Mouse (Mus musculus) heart, postnatal 4 days (tissue): ENCODE results near the gene Cd44. TPM values are rescaled to one million over a fixed set of nuclear protein-coding genes. Genes with fewer than 3 reads are reported as not detected.

Experiments
- DNase-seq: peaks from one replicate; pipeline ENCODE4 v3.0.0; 2021
- total RNA-seq, 2 experiments: library from RNA; stranded (reverse); gene quantifications; 2 replicates each; pipeline ENCODE4 v1.2.3; 2021

Gene Cd44
- total RNA-seq, 2 experiments from 2014 or later, result 26.7 to 28.2 TPM

DNA sequence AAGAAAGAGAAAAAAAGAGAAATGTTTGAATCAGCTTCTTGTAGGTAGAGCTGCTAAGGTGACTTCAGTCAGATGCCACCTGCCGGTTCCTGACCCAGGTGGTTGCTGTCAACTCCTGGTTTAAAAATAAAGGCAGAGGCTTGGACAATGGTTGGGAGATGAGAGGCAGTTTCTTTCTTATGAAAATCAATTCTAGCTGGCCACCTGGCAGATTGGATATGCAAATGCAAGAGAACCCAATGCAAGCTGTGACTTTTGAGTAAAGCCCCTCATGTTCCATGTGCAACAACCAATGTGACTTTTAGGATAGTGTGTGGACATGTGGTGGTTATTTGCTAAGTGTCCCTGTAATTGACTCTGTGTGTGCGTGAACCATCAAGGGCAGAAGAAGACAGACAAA is 33.0 kb downstream of the Cd44 start:
- DNase-seq, result no peak

DNA sequence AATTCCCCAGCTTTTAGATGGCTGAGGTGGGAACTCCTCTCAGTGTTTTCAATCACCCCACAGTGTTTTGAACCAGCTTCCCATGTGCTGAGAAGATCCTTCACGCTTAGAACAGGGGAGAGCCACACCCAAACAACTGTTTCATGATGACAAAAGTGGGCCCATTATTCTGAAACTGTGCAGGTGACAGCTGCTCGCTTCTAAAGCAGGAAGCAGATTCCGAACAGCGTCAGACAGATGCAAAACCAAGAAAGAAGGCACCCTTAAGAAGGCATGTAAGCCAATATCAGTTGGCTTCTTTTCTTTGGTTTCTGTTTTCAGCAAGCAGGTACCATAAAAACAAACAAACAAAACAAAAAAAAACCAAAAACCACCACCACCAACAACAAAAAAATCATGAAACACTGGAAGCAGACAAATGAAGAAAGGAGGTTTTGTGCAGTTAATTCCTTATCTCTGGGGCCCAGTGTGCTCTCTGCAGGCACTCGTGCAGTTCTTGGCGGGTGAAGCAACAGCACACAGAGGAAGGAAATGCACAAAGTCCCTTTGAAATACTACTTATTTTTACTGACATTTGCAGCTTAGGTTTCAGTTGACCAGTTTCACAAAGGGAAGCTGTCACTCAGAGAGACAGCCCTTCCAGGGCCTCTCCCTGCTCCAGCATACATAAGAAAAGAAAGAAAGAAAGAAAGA is 33.9 kb downstream of the Cd44 start:
- DNase-seq, result no peak

DNA sequence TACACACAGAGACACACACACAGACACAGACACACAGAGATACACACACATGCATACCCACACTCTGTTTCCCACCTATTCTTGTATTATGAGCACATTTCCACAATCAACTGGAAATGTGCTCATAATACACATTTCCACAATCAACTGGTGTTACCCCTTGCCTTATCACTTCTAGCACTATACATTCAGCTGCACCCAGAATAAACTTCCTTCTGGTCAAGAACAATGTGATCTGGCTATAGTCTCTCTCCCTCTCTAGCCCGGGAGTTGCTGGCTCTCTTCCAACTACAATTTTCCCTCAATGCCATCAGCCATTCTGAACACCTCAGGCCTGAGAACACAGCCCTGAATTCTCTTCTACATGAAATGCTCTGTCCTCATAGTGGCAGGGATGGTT is 34.9 kb downstream of the Cd44 start:
- peak; percentile 64 for DNase-seq

DNA sequence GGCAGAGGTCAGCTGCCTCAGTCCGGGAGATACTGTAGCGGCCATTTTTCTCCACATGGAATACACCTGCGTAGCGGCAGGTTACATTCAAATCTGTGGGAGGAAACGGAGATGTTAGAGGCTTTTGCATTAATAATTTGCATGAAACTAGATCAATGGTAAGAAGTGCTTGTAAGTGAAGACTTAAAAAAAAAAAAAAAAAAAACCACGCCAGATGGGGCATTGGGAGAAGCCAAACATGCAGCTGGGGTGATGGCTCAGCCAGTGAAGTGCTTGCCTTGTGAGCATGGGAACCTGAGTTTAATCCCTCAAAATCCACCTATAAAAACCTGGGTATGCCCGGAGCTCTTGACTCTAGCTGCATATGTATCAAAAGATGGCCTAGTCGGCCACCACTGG is 36.1 kb downstream of the Cd44 start:
- DNase-seq, result no peak

DNA sequence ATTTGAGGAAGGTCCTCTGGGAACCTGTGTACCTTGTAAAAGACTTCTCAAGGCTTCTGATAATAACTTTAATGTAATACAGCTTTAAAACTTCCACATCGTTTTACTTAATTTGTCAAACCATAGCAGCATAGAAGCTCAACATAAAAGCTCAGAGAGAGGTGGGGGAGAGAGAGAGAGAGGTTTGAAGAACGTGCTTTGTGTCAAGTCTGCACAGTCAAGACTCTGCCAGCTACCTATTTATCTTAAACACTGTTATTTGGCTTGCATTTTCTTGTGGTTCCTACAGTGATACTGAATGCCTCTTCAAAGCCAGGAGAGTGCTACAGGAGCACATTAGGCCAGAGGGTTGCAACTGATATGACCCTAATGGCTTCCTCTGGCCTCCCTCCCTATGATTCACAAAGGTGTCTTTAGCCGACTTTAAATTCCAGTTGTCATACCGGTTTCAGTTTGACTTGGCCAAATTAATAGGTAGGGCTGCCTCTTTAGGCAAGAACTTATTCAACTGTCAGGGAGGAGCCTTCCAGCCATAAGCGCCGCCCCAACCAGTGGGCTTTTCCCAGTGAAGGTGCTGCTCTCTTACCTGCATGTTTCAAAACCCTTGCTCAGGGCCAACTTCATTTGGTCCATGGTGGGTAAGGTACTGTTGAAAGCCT is 36.6 kb downstream of the Cd44 start:
- DNase-seq, result no peak

DNA sequence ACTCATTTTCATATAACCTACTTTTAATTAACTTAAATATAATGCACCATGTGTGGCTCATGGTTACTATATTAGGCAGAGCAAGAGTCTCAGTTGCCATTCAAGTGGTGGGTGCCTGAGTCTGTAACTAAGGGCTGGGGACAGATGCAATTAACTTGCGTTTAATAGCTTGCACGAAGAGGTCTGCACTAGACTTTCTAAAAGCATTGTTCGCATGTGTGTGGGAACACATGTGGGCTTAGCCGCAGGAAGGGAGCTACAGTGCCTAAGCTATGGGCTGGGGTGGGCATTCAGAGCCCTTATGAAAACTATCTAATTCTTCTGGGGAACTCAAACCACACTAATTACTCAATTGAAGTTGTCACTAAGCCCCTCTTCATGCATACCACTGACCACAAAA is 37.4 kb downstream of the Cd44 start:
- no peak for DNase-seq

DNA sequence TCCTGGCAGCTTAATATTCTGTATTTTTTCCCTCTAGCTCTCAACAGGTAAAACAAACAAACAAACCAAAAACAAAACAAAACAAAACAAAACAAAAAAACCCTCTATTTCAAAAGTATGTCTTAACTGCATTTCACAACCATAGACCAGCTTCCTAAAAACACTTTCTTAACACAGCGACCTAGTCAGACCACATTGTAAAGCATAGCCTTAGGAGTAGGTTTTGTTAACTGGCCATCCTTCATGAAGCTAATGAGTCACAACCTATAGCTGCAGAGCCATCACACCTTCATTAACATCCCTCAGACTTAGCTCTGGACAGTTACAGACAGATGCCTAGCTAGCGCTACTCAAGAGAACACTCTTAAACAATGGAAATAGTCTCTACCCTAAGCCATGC is 37.9 kb downstream of the Cd44 start:
- no peak for DNase-seq

DNA sequence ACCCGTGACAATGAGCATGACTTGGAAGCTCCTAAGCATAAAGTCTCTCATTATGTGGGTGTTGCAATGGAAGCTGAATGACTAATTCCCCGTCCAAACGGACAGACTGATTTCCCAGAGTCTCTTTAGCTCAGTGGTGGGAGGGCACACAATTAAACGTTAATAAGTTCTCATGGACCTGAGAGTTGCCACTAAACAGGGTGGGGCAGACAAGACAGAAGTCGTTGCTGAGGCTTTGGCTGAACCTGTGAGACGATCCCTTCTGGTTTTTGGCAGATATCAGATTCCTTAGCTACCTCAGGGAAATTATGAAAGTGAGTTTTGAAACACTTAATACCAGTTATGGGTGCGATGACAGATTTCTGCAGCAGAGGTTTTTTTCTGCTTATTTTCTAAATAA is 38.8 kb downstream of the Cd44 start:
- DNase-seq, result no peak

DNA sequence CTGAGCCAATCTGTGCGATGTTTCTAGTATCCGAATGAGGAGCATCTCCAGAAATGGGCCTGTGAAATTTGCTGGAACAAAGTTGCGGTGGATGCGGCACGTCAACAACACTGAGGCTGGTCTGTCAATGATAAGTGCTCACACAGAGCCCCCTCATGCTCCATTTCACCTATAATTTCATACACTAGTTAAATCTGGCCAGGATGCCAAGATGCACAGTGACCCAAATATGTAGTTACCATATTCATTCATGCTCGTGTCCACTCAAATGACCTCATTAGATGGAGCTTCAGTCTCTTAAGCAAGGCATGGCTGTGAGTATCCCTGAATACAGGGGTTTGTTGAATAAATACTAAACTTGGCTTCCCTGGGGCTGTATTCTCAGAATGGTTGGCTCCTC is 43.2 kb downstream of the Cd44 start:
- no peak for DNase-seq

DNA sequence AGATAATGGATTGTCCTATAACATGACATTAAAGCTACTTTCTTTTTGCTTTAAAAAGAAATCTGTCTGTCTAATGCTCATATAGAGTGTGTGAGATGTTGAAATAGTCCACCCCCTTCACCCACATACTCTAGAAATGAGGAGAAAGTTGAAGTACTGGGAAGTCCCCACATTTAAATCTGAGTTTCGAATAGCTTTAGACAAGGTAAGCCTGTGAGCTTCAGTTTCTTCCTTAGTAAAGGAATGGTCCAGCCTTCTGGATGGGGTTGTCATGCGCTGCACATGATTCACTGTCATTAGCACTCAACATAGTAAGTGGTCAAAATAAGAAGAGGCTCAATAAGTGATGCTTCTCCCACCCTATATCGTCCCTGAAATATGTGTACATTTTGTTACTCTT is 48.2 kb downstream of the Cd44 start:
- DNase-seq, result no peak

DNA sequence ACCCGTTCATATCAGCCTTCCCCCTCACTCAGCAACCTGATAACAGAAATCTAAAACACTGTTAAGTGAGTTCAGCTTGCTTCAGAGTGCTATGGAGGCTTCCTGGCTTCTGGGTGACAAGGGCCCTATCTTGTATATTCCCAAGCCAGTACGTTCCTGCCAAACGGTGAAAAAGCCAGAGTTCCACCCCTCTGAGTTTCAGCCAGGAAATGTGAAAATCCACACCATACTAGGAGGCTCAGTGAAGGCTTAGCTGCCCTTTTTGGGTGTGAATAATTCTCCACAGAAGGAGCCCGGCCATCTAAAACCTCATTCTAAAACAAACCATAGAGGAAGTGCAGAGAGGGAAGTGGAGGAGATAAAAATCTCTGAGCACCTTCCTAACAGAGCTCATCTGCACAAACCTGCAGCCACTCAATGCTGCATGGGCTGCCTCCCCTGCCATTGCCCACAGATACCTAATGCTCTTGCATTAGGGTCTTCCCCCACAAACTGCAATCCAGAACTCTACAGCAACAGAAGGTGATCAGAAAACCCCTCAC is 49.5 kb downstream of the Cd44 start:
- no peak for DNase-seq

DNA sequence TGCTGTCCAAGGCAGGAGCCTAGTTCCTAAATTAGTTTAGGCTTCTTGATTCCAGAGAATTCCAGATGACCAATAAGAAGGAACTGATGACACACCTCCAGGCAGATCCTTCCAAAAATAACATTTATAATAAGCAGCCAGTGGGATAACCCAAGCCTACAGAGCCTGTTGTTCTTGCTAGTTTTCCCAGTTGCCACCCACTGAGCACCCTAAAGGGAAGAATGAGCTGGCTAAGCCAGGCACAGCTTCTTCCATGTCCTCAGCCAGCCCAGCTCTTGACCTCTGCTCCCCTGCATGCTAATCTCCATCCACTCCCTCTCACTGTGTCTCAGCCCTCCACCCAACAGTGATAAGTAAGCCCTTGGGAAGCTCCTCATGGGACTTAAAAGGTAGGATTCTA is 51.4 kb downstream of the Cd44 start:
- no peak for DNase-seq

DNA sequence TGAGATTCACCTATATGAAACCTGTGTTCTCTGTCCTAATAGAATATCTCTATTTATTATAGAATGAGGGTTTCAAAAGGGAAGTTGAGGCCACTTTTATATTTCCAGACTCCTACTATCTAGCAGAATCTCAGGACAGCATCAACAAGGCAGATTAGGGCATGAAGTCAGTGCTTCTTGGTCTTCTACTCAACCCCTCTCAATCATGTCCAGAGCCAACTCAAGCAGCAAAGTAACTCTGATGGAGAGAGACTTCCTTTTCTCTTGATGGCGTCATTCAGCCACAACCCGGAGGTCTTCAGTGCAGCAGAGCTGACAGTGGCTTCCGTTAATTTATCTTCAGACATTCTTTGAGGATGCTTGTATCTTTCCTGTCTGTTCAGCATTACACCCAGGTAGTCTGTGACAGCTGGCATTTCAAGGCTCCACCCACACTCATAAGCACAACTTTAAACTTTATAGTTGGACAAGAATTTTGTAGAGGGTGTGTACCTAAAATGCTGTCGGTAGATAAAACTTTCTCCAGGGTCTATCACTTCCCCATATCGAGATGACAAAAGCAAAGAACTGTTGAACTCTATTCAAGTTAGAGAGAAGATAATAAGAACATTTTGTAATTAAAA is 52.5 kb downstream of the Cd44 start:
- DNase-seq, result no peak

DNA sequence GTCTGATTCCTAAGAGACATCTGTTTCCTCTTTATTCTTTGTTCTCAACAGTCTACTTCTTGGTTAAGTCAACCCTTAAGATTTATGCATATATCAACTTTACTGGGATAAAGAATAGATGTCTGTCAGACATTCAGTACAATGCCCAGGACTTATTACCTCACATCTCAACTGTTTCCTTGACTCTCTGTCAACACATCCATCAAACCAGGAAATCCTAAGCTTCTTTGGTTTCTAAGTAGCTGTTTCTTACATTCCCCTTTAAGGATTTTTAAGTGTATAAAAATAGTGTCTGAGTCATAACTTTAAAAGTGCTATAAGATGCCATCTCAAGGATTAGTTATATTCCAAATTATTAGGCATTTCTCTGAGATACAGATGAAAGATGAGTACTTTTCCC is 60.2 kb downstream of the Cd44 start:
- no peak for DNase-seq

DNA sequence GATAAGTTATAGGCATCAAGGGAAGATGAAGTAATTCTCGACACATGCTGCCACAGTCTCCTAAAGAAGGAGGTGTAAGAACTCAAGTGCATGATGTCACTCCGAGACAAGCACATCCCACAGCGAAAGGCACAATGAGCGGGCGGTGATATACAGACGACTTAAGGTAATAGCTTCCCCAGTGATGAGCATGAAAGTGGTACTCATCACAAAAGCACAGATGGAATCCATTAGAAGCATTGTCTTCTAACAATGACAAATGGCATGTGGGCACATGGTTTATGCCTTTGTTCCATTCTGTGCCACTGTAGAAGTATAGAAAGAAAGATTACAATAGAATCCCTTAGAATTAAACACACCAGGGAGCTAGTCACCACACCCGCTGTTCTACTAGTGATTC is 63.3 kb downstream of the Cd44 start:
- no peak for DNase-seq

DNA sequence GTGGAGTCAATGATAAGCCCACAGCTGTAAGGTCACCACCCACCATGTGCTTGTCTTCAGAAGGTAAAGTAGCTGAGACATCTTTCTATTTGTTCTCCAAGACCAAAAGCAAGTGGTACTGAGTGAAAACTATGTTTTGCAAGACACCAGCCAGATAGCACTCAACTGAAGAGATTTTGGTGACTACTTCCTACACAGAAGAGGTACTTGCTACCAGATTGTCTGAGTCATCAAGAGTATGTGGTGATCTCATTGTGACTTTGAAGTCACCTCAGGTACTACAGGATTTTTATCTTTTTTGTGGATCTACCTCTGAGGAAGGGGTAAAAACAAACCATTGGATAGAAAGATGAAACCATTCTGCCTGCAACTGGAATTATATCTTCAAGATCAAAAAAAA is 69.9 kb downstream of the Cd44 start:
- DNase-seq, result no peak

DNA sequence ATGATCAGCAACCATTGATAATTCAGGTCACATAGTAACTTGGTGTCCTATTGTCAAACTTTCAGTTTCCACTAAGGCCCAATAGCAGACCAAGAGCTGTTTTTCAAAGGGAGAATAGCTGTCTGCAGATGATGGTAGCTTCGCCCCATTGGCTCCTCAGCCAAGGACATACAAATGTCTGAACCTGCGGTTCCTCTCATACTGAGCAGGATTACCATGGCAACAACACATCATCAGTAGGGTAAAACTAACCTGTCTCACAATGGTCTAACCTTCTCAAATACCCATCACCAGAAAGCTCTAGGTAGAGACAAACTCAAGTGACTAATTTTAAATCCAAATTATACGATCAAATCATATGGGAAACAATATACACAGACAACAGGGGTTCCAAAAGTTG is 72.3 kb downstream of the Cd44 start:
- DNase-seq, result peak; percentile 84

DNA sequence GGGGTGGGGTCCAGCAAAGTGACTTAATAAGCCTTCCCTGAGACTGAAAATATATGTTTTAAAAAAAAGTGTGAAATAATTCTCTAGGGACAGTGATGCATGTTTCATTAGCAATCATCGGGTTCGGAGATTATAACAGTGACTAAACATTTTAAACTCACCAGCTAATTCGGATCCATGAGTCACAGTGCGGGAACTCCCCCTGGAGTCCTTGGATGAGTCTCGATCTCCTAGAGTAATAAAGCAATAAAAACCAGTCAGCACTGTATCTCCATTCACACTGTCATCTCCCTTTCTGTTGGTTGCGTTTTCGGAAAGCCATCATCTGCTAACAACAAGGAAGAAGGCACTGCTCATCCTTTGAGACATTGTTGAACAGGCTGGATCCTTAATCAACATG is 73.1 kb downstream of the Cd44 start:
- DNase-seq, result no peak

DNA sequence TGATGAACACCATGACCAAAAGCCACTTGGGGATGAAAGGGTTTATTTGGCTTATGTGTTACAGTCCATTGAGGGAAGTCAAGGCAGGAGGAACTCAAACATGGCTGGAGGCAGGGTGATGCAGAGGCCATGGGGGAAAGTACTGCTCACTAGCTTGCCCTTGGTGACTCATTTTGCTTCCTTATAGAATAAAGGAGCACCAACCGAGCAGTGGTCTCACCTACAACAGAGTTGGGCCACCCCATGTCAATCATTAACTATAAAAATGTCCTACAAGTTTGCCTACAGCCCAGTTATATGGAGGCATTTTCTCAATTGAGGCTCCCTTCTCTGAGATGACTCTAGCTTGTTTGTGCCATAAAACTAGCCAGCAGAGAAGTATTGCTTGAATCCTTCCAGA is 73.6 kb downstream of the Cd44 start:
- no peak for DNase-seq

DNA sequence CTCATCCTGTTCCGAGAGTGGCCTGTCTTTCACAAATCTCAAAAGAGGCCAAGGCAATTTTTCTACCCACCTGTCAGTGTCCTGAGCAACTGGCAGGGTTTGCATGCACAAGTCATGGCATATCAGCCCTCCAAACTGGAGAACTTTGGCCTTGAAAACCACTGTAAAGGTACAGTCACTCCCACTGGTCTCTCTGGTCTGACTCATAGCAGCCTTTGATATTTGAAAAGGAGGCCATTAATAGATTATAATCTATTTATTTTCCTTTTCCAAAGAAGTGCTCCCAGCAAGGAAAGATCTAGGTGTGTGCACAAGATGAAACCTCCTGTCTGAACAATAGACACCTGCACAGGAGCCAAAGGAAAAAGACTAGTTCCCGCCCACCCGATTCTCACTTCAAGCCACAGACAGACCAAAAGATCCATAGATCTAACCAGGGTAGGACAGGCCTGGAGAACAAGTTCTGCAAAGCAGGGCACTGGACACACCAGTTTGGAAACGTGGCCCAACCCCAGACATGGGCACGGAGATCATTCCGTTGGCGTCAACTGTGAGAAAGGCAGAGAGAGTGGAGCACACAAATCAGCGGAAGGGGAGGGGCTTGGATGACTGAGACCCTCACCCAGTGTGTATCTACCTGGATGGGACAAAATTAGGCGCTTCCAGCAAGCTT is 75.4 kb downstream of the Cd44 start:
- DNase-seq, result no peak

DNA sequence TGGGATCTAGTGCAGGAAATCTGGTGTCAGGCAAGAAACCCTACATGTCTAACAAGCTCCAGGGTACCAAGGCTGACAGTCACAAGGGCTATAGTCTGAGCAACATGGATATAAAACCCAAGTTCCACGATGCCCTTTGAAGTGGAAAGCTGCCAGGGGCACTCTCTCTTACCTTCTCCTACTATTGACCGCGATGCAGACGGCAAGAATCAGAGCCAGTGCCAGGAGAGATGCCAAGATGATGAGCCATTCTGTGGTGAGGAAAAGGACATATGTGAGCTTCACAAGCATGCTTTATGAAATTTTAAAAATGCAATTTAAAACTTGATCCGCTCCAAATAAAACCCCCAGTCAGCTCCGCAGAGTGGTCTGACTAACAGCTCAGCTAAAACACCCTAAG is 79.4 kb downstream of the Cd44 start:
- no peak for DNase-seq

DNA sequence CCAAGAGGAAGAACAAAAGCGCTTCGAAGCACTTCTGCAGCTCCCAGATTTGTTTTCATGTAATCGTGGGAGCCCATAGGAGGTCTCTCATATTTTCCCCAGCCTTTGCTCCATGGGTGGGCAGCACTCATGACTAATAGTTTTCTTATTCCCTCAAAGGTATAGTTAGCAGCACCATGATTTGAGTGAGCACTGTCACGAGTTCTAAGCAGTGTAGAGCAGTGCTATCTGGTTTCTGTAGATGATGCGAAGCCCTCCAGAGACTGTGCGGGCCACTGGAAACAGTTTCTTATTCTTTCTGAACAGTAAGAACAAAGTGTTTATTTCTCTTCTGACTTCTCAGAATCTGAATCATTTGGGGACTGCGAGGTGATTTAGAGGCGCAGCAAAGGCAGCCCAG is 80.7 kb downstream of the Cd44 start:
- no peak for DNase-seq

DNA sequence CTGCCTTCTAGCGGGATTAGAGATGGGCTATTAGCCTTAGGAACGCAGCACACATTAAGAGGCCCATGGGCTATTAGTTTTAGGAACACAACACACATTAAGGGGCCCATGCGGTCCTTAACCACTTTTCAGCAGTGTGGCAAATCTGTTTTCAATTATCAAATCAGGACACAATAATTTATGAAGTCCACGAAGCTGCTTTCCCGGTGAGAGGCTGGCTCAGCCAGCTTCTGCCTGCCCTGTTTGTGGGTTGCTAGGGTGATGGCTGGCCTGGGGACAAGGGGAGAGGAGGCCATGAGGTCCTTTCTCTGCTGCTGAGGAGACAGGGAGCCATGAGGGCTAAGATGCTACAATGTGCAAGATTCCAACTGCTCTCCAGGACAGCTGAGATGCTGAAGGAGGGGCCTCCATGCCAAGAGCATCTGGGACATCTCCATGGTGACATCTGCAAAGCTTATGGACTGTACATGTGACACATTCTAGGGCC is 81.2 kb downstream of the Cd44 start:
- DNase-seq, result peak; percentile 7
